Mouse (Mus musculus): Measurements from ENCODE around the gene Cbl.

DNA sequence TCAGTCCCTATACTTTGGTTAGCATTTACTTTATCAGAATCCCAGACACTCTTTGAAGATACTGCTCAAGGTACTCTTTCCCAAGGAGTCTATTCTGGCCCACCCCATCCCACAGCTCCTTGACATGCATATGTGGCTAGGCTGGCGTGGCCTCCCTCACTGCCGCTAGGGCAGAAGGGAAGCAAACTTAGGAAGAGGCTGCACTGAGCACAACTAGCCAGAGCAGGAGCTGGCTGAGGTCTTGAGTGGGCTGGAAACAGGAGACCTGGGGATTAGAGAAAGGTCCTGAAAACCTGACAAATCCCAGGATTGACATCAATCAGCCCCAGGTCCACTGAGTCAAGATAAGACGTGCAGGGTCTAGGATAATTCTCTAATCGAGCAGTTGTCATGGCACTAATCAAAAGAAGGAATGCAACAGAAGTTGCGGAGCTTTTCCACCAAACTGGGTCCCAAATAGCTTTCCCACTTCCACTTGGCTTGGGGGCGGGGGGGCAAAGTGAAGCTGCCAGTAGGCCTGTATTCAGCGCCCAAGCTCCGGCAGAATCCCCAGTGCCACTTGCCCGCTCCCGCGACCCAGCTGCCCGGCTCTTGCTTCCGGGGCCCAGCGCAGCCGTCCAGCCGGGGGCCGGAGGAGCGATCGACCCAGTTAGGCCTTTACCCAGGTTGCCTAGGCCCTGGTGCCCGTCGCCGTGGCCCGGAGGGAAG lies 33.6 kb upstream of the Cbl start:
- no peak for TF ChIP-seq GATA1 (IDR thresholded peaks at IDR 0.05; ENCODE audit: borderline replicate concordance, low read length)
- no peak for TF ChIP-seq FLI1 (IDR thresholded peaks at IDR 0.05; ENCODE audit: low read length)

Measured in megakaryocyte, embryonic 14.5 days (primary cell).